Mouse (Mus musculus): ENCODE measurements around the gene Wdr24.

The Wdr24 gene

DNA sequence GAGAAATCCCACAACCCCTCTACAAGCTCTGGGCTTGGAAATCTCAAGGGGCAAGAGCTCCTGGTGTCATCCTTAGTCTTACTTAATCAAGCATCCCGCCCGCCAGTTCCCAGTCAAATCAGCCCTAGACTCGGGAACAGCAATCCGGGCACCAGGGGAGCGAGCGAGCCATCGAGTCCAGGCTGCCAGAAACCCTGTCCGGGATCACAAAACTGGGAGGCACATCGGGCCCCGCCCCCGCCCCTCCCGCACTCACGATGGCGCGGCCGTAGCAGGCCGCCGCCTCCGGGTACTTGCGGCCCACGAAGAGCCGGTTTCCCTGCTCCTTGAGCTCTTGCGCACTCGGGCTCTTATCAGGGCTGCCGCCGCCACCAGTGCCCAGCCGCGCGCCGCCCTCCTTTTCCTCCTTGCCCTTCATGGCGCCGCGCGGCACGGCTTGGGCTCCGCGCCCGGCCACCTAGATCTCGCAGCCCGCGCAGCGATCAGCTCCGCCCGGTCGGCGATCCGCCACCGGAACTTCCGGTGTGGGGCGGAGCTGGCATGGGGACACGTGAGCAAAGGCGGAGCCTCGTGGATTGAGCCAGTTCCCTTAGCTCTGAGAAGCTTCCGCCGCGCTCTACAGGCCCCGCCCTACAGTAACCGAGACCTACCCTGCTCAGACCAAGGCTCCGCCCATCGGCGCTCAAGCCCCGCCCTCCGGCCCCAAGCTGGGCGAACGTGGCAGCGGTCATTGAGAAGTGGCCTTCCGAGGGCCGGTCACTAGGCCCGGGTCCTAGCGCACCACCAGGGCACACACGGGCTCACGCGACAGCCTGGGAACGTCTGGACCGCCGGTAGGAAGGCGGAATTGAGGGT is 9.2 kb downstream of the Wdr24 start:
- DNase-seq: peak; percentile 100

DNA sequence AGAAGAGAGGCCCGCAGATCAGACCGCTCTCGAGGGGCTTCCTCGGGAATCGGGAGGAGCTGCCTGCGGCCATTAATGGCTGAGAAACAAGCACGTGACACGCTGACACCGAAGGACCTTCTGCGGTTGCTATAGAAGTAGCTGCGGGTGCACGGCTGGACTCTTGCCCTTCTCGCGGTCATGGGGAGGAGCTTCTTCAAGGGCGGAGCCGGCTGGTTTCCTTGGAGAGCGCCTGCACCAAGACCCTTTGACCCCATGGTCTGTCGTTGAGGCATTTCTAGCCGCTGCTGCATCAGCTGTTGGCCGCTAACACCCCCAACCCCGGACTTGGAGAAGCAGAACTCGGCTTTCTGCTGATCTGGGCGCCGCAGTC is 9.8 kb downstream of the Wdr24 start, which contains the start of gene Stub1:
Stub1 (minus strand) TSS at position 114 of the 373 bp plus-strand sequence.
- DNase-seq: peak; percentile 97

DNA sequence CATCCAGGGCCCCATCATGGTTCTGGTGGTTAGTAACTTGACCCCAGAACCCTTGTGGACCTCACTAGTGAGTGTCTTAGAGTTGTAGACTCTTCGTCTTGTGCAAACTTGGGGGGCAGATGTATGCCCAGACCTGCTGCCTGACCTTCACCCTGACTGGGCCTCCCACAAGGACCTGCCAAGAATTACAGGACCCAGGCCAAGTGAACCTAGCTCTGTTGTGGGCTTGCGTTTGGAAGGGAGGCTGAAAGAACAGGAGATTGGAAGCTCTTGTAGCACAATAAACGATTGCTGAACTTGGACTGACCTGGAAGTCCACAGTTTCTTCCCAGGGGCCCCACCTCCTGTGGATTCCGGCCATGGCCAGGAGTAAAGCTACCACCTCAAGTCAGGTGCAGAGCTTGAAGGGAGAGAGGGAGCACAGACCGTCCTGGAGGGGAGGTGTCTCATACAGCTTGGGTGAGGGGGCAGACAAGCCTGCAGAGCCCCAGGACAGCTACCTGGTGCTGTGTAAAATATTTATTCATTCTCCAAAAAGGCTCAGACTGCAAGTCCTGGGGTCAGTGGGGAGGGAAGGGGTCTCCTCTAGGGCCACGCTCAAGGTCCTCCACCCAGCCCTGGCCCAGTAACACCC is 10.7 kb downstream of the Wdr24 start:
- peak; percentile 58 for DNase-seq

DNA sequence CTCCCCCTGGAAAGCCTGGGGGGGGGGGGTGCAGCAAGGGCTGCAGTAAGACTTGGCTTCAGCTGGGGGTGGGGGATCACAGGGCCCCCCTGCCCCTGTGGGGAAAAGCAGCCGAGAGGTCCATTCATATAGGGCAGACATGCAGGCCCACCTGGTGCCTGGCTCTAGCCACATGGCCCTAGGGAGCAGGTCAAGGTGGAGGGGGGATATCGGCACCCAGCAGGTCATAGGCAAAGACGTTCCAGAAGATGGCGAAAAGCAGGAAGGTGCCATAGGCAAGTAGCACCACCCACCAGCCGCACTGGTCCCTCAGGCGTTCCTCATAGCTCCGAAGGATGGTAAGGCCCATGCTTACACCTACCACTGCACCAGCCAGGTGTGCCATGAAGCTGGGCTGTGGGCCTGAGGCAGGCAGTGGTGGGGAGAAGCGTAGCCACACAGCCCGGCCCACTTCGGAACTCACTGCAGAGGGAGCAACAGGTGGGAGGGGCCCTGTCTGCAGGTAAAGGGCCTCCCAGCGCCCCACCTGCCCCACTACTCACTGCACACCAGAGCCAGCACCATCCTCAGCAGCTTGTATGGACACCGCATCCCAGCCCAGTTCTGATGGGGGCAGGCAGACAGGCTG is 11.3 kb downstream of the Wdr24 start:
- peak; percentile 34 for DNase-seq

DNA sequence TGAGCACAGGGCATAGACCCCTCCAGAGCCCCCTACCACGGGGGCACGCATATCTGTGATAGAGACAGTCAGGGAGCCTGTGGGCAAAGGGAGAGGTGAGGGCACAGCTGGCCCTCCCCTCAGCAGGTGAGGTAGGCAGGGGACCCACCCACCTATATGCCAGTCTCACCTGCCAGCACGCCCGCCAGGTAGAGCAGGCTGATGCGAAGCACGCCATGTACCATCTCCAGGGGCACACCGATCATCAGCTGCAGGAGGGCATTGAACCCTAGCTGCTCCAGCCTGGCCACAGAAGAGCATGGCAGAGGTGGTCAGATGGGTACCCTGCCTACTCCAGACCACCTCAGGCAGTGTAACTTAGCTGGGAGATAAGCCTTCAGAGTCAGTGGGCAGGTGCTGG is 11.9 kb downstream of the Wdr24 start:
- peak; percentile 43 for DNase-seq

DNA sequence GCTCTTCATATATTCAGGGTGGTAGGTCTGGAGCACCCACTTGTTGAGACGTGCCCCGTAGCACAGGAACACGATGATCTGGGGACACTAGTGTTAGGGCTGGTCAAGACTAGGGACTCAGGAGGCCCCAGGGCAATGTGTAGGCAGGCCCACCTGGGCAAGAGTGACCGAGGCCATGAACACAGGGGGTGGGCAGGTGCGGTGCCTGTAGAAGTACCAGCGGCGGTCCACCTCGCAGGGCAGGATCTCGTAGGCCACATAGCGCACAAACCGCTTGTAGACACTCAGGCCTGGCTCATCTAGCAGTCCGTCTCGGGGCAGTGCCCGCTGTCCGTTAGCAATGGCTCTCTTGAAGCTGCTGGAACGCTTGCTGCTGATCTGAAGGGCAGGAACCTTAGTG is 12.4 kb downstream of the Wdr24 start:
- DNase-seq: peak; percentile 40

DNA sequence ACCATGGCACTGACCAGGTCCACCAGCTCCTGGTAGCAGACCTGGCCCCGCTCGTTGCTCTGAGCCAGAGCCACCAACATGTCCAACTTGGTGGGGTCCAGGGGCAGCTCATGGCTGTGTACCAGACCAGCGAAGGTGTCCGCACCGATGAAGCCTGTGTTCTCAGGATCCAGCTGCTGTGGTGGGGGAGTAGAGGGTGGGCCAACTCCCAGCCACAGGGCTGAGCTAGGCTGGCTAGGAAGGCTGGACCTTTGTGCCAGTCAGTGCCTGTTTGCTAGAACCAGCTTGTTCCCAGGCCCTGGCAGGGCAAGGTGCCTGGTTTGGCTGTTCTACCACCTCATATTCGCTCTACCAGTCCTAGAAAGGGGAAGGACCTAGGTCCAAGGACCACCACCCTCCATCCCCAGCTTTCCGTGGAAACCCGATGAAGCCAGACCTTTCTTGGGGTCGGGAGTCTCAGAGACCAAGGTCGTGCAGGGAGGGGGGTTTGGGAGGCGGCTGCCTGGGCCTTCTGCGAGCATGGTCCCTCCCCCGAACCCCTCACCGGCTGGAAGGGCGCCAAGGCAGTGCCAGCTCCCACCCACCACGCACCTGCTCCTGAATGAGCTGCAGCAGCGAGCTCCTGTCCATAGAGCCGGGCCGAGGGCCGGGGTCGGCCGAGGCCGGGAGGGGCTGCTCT is 13.1 kb downstream of the Wdr24 start:
- DNase-seq: peak; percentile 56

DNA sequence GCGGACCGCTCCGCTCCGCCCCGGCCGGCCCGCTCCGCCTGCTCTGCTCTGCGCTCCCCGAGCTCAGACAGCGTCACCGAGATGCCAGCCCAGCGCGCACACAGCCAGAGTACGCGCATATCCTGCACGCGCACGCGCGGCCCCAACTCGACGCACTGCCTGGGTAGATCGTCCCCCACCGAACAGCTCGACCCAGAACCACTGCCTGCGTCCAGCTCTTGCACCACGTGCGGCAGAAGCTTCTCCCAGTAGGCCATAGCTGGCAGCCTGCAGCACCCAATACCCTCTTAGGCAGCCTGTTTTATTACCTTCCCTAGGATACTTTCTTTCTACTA is 13.6 kb downstream of the Wdr24 start, which contains the start of gene Rhbdl1:
Rhbdl1 (minus strand) TSS at position 220 of the 335 bp plus-strand sequence.
- peak; percentile 84 for DNase-seq

DNA sequence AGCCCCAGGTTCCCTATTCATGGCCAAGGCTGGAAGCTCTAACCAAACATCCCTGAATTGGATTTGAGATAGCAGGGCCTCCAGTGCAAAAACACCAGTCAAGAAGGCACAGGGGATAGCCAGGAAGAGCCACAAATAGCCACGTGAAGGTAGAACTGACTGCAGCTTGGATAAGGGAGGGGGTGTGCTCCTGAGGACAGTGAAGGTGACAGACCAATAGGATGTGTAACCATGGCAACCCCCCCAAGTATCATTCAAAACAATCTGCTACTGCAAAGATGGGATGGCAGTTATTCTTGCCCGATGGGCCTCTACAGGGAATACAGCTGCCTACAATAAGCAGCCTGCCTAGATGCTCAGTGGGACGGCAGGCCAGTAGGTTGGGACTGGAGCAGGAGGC is 14.1 kb downstream of the Wdr24 start:
- DNase-seq: no peak

DNA sequence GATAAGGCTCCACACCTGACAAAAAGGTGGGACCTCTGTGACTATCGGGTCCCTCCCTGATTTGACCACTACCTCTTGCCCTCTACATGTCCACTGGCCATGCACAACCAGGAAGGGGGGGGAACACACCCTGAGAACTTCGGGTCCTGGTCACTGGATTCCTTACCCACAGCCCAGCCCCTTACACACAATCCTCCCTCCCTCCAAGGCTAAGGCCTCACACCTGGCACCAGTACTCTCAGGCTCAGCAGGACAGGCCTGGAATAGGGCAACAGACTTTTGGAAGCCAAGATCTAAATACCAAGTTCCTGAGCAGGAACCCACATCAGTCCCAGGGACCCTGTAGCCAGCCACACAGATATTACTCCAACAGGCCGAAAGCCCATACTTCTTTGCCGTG is 15.5 kb downstream of the Wdr24 start:
- peak; percentile 14 for DNase-seq

DNA sequence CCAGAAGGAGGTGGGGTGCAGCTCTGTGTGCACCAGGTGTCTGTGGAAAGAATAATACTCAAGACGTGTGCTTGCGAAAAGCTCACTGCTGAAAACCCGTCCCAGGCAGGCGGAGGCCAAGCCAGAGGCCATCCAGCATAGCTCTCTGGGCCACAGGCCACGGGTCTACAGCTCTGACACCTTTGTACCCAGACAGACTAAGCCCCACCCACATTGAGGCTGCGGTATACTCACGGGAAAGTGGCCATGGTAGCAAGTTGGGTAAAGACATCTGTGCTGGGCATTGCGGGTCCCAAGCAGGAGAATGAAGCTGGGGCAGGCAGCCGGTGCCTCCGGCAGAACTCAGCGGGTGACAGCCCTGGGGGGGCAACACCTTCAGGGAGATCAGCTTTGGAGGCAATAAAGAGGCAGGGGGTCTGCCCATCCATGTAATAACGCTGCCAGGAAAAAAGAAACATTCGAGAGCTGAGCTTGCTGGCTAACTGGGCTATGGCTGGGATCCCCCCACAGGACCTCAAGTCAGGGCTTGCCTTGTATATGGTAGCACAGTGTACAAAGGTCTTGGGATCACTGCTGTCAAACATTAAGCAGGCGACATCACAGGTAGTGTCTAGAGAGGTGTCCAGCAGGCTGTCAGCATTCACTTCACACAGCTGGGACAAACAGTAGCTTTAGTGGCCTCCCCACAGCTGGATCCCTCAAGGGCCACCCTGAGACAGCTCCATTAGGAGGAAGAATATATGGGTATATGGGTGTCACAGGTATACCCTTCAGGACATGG is 16.2 kb downstream of the Wdr24 start:
- peak; percentile 55 for DNase-seq

DNA sequence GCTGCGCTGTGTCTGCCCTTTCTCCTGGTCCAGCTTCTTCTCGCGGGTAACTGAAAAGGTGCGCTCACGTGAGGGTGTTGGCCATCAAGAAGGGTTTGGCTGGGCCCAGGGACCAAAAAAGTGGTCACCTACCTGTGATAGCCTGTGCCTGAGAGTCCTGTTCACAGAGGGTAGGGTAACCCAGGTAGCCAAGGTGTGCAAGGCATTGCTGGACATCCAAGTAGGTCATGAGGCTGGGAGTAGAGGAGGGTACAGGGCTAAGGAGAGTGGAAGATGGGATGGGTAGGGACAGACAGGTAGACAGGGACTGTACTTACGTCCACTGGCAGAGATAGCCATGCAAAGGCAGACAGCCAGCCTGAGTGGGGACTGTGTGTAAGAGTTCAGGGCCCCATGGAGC is 17.1 kb downstream of the Wdr24 start:
- no peak for DNase-seq

DNA sequence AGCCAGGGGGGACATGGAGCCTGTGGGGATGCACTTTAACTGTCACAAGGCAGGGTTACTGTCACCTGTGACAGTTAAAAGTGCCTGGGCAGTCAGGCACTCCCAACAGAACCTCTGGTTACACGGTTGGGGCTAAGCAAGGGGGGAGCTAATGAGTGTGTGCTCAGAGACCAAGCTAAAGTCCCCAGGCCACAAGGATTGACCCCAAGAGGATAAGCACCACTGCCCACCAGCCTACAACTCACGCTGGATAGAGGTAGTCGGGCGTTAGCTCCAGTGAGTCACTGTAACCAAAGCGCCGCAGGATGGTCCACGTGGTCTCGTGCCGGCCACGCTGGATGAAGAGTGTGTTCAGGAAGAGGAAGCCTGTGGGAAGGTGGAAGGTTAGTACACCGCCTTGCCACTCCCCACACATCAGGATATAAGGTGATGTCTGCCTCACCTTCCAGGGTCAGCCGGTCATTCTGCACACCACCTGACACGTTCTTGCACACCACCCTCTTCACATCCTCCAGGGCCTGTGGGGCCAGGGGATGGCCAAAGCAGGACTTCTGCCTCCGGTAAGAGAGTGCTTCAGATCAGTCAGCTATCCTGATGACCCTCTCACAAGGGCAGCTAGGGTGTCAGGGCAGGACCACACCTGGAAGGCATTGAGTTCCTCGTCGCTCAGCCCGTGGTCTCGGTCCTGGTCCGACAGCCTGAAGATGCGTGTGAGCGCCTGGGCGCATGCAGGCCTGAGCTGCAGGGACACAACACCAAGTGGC is 17.9 kb downstream of the Wdr24 start, which contains the start of gene Gm20683:
Gm20683 (minus strand) TSS at position 647 of the 764 bp plus-strand sequence.
- DNase-seq: no peak

DNA sequence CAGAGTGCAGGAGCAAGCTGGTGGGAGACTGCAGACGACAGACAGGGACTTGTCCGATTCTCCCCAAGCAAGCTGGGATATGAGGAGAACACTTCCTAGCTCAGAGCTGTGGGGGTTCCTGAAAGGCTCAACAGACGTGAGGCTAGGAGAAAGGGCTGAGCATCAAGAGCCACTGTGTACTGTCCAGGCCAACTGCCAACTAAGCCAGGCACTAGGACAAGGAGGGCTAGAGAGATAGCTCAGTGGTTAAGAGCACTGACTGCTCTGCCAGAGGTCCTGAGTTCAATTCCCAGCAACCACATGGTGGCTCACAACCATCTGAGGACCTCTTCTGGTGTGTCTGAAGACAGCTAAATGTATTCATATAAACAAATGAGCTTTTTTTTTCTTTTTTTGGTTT is 19.1 kb downstream of the Wdr24 start:
- no peak for DNase-seq

DNA sequence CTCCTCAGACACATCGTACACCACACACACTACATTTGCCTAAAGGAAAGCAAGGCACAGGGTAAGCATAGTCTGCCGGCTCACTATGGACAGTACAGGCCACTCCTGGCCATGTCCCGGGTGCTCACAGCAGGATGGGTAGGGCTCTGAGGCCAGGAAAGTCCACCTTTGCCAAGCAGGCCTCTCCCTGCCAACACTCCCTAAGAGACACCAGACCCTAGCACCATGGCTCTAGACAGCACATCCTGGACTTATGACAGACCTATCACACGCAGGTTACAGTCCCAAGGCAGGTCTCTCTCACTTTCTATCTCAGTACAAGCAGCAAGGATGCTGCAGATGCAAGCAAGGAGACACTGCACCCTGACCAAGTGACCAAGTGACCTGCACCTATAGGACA is 19.7 kb downstream of the Wdr24 start:
- DNase-seq: no peak

DNA sequence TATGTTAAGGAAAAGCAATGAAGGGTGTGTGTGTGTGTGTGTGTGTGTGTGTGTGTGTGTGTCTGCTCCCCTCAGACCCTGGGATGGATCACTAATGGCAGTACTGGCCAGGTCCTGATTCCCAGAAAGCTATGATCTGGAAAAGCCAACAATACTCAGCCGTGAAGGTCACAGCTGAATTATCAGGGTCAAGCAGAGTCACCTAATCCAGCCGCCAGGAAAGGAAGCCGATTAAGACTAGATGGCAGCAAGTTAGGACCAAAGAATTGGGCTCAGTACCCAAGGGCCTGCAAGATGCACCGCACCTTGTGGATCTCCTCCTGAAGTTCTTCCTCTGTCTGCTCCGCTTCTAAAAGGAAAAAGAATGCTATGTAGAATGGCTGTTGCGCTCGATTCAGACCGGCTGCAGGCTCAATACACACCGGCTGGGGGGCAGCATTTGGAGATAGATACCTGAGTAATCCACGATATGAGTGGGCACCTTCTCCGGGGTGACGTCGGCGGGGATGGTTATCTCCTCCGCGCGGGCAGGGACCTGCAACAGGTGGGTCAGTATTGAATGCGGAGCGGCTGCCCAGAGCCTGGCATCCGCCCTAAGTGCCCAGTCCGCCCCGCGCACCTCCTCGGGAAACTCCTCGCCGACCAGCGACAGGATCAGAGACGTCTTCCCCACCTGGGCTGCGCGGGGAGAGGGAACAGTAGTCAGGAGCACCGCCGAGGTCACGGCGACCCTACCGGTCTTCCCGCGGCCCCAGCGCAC is 20.4 kb downstream of the Wdr24 start:
- DNase-seq: peak; percentile 21

DNA sequence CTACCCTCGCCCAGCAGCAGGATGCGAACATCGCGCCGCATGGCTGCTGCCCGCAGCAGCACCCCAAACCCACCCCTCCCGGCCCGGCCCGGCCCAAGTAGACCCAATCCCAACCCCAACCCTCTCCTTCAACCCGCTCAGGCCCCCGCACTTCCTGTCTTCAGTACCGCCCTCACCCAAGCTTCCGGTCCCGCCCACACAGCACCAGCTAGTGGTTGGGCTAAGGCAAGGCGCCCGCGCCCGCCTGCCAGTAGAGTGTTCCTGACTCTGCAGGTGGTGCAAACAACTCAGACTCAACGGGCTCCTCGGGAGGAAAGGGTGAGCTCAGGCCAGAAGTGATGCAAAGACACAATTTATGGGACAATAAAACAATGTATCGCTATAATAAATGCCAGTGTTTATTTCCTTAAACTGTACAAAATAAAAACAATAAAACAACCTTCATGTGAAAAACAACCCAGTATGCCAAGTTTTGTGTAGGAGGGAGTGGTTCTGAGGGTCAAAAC is 21.0 kb downstream of the Wdr24 start, which contains the start of gene Rhot2:
Rhot2 (minus strand) TSS at position 456 of the 506 bp plus-strand sequence.
- DNase-seq: peak; percentile 97

DNA sequence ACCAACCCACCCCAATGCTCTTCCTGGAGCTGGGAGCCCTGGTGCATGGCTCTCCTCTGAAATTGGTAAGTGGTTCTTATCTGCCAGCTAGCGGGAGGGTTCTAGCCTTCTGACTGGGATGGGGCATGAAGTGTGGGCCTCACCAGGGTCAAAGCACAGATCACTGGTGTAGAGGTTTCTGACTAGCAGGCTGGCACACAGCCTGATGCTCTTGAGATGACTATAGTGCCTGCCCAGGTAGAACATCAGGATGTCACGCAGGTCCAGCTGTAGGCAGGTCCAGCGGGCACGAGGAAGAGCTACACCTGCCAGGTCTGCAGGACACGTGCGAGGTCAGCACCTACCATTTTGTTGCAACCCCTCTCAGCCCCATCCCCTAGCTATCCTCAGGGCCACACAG is 36.8 kb downstream of the Wdr24 start:
- no peak for DNase-seq

DNA sequence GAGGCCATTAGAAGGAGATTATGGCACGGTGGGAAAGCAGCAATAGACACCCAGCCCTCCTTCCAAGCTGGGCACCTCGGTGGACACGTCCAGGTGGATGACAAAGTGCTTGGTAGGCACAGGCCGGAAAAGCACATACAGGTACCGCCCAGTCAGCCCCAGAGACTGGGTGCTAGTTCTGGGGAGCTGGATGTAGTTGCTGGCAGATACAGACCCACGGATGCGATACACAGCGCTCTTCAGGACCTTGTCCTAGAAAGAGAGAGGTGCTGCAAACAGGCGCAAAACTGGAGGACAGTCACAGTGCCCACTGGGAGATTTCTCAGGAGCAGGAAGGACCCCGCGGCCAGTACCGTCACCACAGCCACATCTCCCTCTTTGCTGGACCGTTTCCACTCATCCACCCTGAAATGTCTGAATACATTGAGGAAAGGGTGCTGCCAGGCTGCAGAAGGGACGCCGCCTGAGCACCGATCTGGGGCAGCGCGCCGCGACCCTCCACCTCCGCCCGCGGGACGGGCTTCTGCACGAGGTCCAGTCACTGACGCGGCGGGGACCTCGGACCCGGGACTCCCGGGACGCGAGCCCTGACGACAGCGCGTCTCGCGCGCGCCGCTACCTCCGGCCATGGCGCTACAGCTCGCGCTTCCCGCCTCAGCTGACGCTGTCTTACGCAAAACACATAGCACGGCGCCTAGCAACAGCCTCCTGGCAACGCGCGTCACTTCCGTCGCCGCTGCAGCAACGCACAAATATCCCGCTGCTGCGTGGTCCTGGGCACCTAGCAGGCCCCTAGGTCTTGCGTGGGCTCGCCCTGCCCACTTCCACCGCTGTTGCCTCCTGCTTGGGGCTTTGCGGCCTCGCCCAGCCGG is 37.6 kb downstream of the Wdr24 start, which contains the start of gene Wdr90:
Wdr90 (minus strand) TSS at position 670 of the 872 bp plus-strand sequence.
- DNase-seq: peak; percentile 96
